Mouse (Mus musculus) lung, adult 2 months (tissue): ENCODE results near the gene Edem2.

Source experiments
- CTCF ChIP-seq: fragments of 200-500 bp; IDR thresholded peaks from 2 replicates; pipeline ENCODE4 v1.5.1; 2011; ENCODE audit warnings: mild to moderate bottlenecking, low read length, control low read depth; ENCODE audit not compliant: insufficient read depth
- POLR2A ChIP-seq: fragments of 200-500 bp; IDR thresholded peaks from 2 replicates; pipeline ENCODE4 v1.6.1; 2011; ENCODE audit warnings: low read depth, mild to moderate bottlenecking, control low read depth, low read length, borderline replicate concordance; ENCODE audit errors: extremely low read depth

- TF ChIP-seq CTCF (no peak), POLR2A (no peak)
Measured at GRCm38 (mm10) chr2:155655759-155656372, 73.4 kb downstream of the Edem2 start.
